Mouse (Mus musculus): ENCODE measurements around the gene Atg9a.

GRCm38 (mm10) chr1:75215785-75216184, 23.8 kb upstream of the Atg9a start:
- TF ChIP-seq GATA1 (IDR thresholded peaks at IDR 0.05; ENCODE audit: borderline replicate concordance, low read length) = no peak
- no peak for TF ChIP-seq FLI1 (IDR thresholded peaks at IDR 0.05; ENCODE audit: low read length)
